In genomic region chr1:136395073-136395472, GRCm38 (mm10) we compare ENCODE assay signal across 9 mouse cellular contexts. TPM values are rescaled to one million over a fixed set of nuclear protein-coding genes. Genes with fewer than 3 reads are reported as not detected.
DNase-seq lines count a peak whose midpoint lies in the region; ATAC-seq lines count a peak whose summit lies in the region.
"Had no signal": no experiment of that assay in that cellular context is flagged by ENCODE, and none has a peak within 500 bp of the region (broad histone marks: within the 10 kb centered on the region; RNA-seq: fewer than 3 reads in every experiment).

No protein-coding gene starts in this region.

- no peak overlapping the region for H3K4me3 ChIP-seq in liver, embryonic 11.5 days (ENCODE audit: low read depth, low read length)
- no peak overlapping the region for H3K4me3 ChIP-seq in limb, embryonic 12.5 days (replicated peaks)

- H3K4me2 ChIP-seq in liver, embryonic 11.5 days = peak overlapping the region; percentile 18; the same call in 1 of the 2 replicates
- peak overlapping the region; percentile 13; the same call in 1 of the 2 replicates for H3K4me2 ChIP-seq in limb, embryonic 12.5 days

- no peak for ATAC-seq in liver, embryonic 11.5 days (replicated peaks; ENCODE audit: low FRiP score)
- ATAC-seq in erythroblast, adult 5-6 weeks (replicated peaks; ENCODE audit: low FRiP score, poor library complexity, severe bottlenecking) = peak; percentile 51
- ATAC-seq in limb, embryonic 12.5 days (ENCODE audit: insufficient number of reproducible peaks, insufficient read depth, low FRiP score, low TSS enrichment, low read depth) = no peak

- no peak overlapping the region for H3K9ac ChIP-seq in liver, embryonic 11.5 days (ENCODE audit: low read depth, low read length)
- H3K9ac ChIP-seq in limb, embryonic 12.5 days (replicated peaks) = no peak overlapping the region

- no peaks in the 10 kb centered on the region for H3K4me1 ChIP-seq in liver, embryonic 11.5 days (replicated peaks; ENCODE audit: control insufficient read depth, insufficient read depth, low read length)
- H3K4me1 ChIP-seq in limb, embryonic 12.5 days (replicated peaks) = peaks cover 6% of the 10 kb centered on the region

- no peaks in the 10 kb centered on the region for H3K36me3 ChIP-seq in liver, embryonic 11.5 days (ENCODE audit: control insufficient read depth, insufficient read depth, low read length)
- no peaks in the 10 kb centered on the region for H3K36me3 ChIP-seq in limb, embryonic 12.5 days

- no peaks in the 10 kb centered on the region for H3K9me3 ChIP-seq in liver, embryonic 11.5 days (ENCODE audit: control insufficient read depth, low read length)
- no peaks in the 10 kb centered on the region for H3K9me3 ChIP-seq in limb, embryonic 12.5 days

- H3K27me3 ChIP-seq in liver, embryonic 11.5 days (replicated peaks; ENCODE audit: control insufficient read depth, insufficient read depth, low read length) = no peaks in the 10 kb centered on the region
- no peaks in the 10 kb centered on the region for H3K27me3 ChIP-seq in limb, embryonic 12.5 days

- 33% methylated on average over 5 of the region's 5 CpGs for WGBS in liver, embryonic 11.5 days
- WGBS in limb, embryonic 12.5 days = 39% methylated on average over 5 of the region's 5 CpGs

- DNase-seq in liver, embryonic 11.5 days (ENCODE audit: low spot score) = no peak
- DNase-seq in liver = no peak
- peak; percentile 11 for DNase-seq in retina, embryonic 14.5 days (ENCODE audit: low spot score)
- DNase-seq in spleen, postnatal 14 days (ENCODE audit: low spot score in 2 of 2) = no peak
- no peak for DNase-seq in thymus, postnatal 0 days (ENCODE audit: low spot score)
- DNase-seq in frontal cortex, postnatal 25 days (ENCODE audit: low spot score in 2 of 2) = no peak
- DNase-seq: right cerebral cortex, postnatal 14 days had no signal

- no peak overlapping the region for H3K27ac ChIP-seq in liver, embryonic 11.5 days (ENCODE audit: low read depth, low read length)
- no peak overlapping the region for H3K27ac ChIP-seq in limb, embryonic 12.5 days

RNA-seq across cellular contexts. Expression of gene Ddx59, which starts 20.0 kb away (rescaled TPM):
- 9.4 and 11.5 TPM in 2 replicates for polyA plus RNA-seq in liver, embryonic 11.5 days (2014; fragmentation: Nextera tagmentation; extraction: Ambion mirVana)
- 0.58 and 10.7 TPM in 2 replicates for total RNA-seq in erythroblast, adult 5-6 weeks (2015; ENCODE audit: low replicate concordance)
- total RNA-seq in erythroblast, adult 5-6 weeks (2017; ENCODE audit: low replicate concordance) = 3.9 and 6.7 TPM in 2 replicates
- 20.9 and 21.1 TPM in 2 replicates for polyA plus RNA-seq in limb, embryonic 12.5 days (2016; fragmentation: Nextera tagmentation; extraction: Ambion mirVana)
- 15.7 and 17.2 TPM in 2 replicates for polyA plus RNA-seq in thymus, postnatal 0 days (2015; fragmentation: Nextera tagmentation; extraction: Ambion mirVana)

RNA-seq across cellular contexts. Expression of gene Camsap2, which starts 49.2 kb away (rescaled TPM):
- polyA plus RNA-seq in liver, embryonic 11.5 days (2014; fragmentation: Nextera tagmentation; extraction: Ambion mirVana) = 12.4 and 13.2 TPM in 2 replicates
- 23.0 and 33.6 TPM in 2 replicates for total RNA-seq in erythroblast, adult 5-6 weeks (2015; ENCODE audit: low replicate concordance)
- total RNA-seq in erythroblast, adult 5-6 weeks (2017; ENCODE audit: low replicate concordance) = 53.8 and 56.0 TPM in 2 replicates
- 15.6 and 15.8 TPM in 2 replicates for polyA plus RNA-seq in limb, embryonic 12.5 days (2016; fragmentation: Nextera tagmentation; extraction: Ambion mirVana)
- 4.4 and 4.8 TPM in 2 replicates for polyA plus RNA-seq in thymus, postnatal 0 days (2015; fragmentation: Nextera tagmentation; extraction: Ambion mirVana)
